Mouse (Mus musculus): ENCODE results near the gene Gm3417.
"Not testable (repeated sequence)": the region's sequence is repeated elsewhere in the genome, so short reads cannot be mapped to it uniquely, and the experiment has no call there.

Gene Gm3417

DNA sequence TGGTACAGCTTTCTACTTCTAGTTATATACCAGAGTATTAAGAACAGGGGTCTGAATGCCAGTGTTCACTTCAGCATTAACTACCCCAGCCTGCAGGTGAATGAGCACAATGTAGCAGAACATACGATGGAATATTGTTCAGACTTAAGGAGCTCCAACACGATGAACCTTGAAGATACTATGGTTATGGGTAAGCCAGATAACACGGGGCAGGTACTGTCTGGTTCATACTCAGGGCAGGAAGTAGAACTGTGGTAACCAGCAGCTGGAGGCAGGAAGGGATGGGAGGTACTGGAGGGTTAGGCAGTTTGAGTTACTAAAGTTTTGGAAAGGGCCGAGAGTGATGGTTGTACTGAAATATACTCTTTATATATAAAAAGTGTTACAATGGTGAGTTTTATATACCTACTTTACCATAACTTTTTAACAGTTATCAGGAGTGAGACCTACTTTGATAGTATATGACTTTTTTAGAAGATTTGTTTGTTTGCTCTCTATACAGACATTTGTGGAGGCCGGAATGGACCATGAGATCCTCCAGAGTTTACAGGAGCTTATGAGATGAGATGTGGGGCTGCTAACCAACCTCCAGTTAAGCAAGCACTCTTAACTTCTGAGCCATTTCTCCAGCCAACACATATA, 19.8 kb downstream of the Gm3417 start:
- no peak for DNase-seq (ENCODE audit: low read depth, low spot score)

DNA sequence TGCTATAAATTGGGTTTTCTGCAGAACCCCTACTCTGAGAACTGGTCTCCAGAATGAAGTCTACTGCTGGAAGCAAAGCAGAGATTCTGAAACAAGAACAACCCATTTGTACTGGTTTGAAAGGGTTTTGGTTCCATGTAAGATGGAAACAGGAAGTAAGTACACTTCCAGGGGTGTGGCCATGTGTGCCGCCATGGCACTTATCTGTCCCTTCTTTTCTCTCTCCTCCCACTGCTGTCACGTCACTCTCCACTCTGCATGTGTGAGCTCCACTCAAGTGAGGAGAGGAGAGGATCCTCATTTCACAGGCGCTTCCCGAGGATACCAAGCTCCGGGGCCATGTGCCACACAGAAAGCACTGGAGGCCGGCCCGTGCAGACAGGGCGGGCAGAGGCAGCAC, 25.1 kb downstream of the Gm3417 start:
- DNase-seq (ENCODE audit: low read depth, low spot score) = no peak

GRCm38 (mm10) chr17:14949161-14949827, 29.3 kb downstream of the Gm3417 start:
- DNase-seq (ENCODE audit: low read depth, low spot score) = no peak

- DNase-seq (ENCODE audit: low read depth, low spot score) = no peak
Observed at GRCm38 (mm10) chr17:14944551-14944950, 34.0 kb downstream of the Gm3417 start.

DNA sequence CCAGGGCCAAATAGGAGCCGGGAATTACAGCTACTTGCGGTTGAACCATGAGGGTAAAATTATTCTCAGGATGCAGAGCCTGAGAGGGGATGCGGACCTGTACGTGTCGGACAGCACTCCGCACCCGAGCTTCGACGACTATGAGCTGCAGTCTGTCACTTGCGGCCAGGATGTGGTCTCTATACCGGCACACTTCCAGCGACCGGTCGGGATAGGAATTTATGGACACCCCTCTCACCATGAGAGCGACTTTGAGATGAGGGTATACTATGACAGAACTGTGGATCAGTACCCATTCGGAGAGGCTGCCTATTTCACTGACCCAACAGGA, 34.9 kb downstream of the Gm3417 start:
- DNase-seq (ENCODE audit: low read depth, low spot score) = peak; percentile 52

GRCm38 (mm10) chr17:14943009-14943728, 35.4 kb downstream of the Gm3417 start, which contains the start of the genes Wdr27 and 1600012H06Rik:
TSS of gene Wdr27 (minus strand) at chr17:14943158.
TSS of gene 1600012H06Rik (plus strand) at chr17:14943184.
- DNase-seq (ENCODE audit: low read depth, low spot score) = peak; percentile 100

- not testable (repeated sequence) for DNase-seq (ENCODE audit: low read depth, low spot score)
Observed at GRCm38 (mm10) chr17:14942181-14942580, 36.4 kb downstream of the Gm3417 start.

DNA sequence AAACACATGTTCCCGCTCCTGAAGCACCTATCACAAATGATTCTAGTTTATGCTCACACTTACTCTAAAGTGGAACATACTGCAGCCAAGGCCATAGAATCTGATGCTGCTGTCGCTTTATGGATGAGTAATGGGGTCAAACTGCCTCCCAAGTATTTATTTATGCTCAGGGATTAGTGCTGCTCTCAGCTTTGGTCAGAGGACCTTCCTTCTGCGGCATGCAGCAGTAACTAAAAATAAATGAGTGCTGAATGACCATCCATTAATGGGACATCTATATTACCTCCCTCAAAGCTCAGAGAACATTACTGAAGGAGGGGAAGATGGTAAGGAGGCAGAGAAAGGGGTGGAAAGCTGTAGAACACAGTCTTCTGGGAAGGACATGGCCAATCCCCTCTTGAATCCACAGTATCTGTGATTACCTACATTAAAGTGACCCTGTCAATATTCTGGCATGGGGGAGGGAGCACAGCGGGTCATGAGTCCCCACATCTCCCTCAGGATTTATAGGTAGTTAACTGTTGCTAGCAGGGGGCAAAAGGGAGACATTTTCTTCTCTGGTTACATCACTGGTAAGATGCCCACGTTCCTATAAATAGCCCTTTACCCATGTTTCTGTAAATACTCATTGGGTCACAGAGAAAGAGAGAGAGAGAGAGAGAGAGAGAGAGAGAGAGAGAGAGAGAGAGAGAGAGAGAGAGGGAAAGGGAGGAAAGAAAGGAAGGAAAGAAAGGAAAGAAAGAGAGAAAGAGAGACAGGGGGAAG, 42.6 kb downstream of the Gm3417 start:
- DNase-seq (ENCODE audit: low read depth, low spot score) = peak; percentile 14

DNA sequence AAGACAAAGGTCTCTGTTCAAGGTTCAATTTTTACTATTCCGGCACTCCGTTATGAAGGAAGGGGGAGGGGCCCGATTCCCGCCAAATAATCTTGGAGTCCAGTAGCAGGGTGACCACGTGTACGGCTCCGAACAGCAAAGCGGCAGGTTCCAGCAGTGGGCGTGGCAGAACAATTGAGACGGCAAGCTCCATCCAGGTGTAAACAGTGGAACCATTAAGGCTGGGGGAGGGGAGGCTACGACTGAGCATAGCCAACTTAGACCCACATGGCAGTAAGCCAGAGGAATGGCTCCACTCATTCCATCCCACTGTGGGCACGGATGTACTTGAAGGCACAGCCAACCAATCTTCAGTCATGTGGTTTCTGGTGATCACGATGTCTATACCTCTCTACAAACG, 43.3 kb downstream of the Gm3417 start:
- DNase-seq (ENCODE audit: low read depth, low spot score) = not testable (repeated sequence)

DNA sequence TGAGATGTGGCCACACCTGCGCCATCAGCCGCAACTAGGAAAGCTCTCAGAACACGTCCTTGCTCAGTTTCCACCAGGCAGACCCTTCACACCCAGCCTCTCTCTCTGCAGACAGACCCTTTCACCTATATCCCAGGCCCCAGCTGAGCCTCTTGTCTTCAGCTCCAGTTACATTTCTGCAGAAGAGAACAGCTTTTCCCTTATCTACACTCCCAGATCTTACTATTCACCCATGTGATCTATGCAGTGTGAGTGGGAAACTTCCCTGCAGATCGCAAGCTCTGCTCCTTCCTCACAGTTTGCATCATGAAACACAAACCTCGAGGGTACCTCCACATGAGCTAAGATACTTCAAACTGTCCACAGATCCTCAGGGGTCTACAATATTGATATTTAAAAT, 47.1 kb downstream of the Gm3417 start:
- no peak for DNase-seq (ENCODE audit: low read depth, low spot score)

- DNase-seq (ENCODE audit: low read depth, low spot score) = no peak
Observed at GRCm38 (mm10) chr17:14930697-14931096, 47.9 kb downstream of the Gm3417 start.

GRCm38 (mm10) chr17:14928631-14929030, 50.0 kb downstream of the Gm3417 start:
- DNase-seq (ENCODE audit: low read depth, low spot score) = no peak

- no peak for DNase-seq (ENCODE audit: low read depth, low spot score)
Observed at GRCm38 (mm10) chr17:14927644-14928218, 50.9 kb downstream of the Gm3417 start.

DNA sequence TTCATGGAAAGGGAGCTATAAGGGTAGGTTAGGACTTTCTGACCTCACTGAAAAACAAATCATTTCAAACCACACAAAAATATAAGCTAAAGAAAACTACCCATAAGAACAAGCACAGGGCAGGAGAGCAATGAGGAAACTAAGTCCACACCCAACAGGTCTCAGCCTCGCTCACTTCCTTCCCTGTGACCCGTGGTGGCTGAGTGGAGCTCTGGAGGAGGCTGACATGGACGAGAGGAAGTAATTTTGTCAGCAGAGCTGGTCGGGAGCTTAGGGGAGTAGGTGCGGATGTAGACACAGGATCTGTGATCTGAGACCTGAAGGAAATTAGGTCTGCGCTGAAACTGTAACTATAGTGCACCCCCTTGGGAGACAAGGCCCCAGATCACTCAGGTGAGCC, 57.0 kb downstream of the Gm3417 start:
- no peak for DNase-seq (ENCODE audit: low read depth, low spot score)

DNA sequence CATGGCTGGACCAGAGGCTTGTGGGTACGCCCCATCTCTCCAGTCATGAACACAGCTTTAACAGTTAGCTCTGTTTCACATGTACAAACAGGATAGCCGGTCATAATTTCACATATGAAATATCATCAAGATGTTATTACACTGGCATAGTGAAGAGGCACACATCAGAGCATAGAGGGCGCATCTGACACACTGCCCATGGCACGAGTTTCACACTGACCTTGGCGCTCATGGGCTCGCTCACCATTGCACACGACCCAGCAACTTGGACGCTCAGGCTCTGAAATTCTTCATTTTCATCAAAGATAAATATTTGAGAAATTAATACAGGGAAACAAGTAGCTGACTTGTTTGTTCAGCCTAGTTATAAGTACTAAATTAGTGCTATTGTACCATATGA, 60.7 kb downstream of the Gm3417 start:
- no peak for DNase-seq (ENCODE audit: low read depth, low spot score)

DNA sequence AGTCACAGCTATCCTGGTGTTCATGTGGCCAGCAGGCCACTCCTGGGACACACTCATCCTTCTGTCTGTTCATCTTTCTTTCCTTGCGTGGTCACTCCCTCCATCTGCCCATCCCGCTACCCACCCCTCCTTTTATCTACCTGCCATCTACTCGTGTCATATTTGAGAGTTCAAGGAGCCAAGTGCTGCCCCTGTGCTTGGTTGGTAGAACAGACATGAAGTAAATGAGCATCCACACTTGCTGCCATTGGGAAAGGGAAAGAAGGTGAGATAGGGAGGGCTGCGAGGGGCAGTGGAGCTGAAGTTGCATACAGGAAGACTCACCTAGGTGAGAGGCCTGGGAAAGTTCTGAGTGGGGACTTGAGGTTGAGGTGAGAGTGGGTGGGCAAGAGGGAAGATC, 64.2 kb downstream of the Gm3417 start:
- no peak for DNase-seq (ENCODE audit: low read depth, low spot score)
